Mouse (Mus musculus) spleen, postnatal 10 days (tissue): ENCODE results near the gene Ap1s1.

Source experiments
- DNase-seq, 2 experiments: peaks; one replicate each; pipeline ENCODE4 v3.0.0; 2021 to 2022; ENCODE audit warnings: low spot score in 2 of 2

The Ap1s1 gene

GRCm38 (mm10) chr5:137065454-137065853, 19.5 kb upstream of the Ap1s1 start:
- DNase-seq, result no peak

- no peak for DNase-seq
Observed at GRCm38 (mm10) chr5:137062601-137063000, 16.7 kb upstream of the Ap1s1 start.

GRCm38 (mm10) chr5:137061809-137062481, 16.0 kb upstream of the Ap1s1 start:
- peak; percentile 16 to 66 for DNase-seq

- DNase-seq, result no peak
Observed at GRCm38 (mm10) chr5:137054873-137055272, 8.9 kb upstream of the Ap1s1 start.

GRCm38 (mm10) chr5:137054299-137054698, 8.4 kb upstream of the Ap1s1 start:
- no peak for DNase-seq

- DNase-seq, result no peak
Observed at GRCm38 (mm10) chr5:137051914-137052505, 6.1 kb upstream of the Ap1s1 start.

GRCm38 (mm10) chr5:137051125-137051524, 5.2 kb upstream of the Ap1s1 start:
- no peak for DNase-seq

- no peak for DNase-seq
Observed at GRCm38 (mm10) chr5:137046991-137047390, 1.1 kb upstream of the Ap1s1 start.

- no peak for DNase-seq
Observed at GRCm38 (mm10) chr5:137046324-137046718, 386 bp upstream of the Ap1s1 start.

- no peak for DNase-seq
Observed at GRCm38 (mm10) chr5:137043997-137044396, 1.9 kb downstream of the Ap1s1 start.

- DNase-seq, result no peak
Observed at GRCm38 (mm10) chr5:137041442-137041841, 4.5 kb downstream of the Ap1s1 start.

- DNase-seq, result no peak
Observed at GRCm38 (mm10) chr5:137039453-137039852, 6.5 kb downstream of the Ap1s1 start.

GRCm38 (mm10) chr5:137036211-137036610, 9.7 kb downstream of the Ap1s1 start:
- no peak for DNase-seq

- peak; percentile 70 to 92 for DNase-seq
Observed at GRCm38 (mm10) chr5:137032641-137033074, 13.3 kb downstream of the Ap1s1 start.

- peak; percentile 16 to 28 for DNase-seq
Observed at GRCm38 (mm10) chr5:137032033-137032421, 13.9 kb downstream of the Ap1s1 start.

- peak; percentile 8 to 30 for DNase-seq
Observed at GRCm38 (mm10) chr5:137031076-137032032, 14.6 kb downstream of the Ap1s1 start.

- DNase-seq, result no peak
Observed at GRCm38 (mm10) chr5:137030416-137030810, 15.5 kb downstream of the Ap1s1 start.

GRCm38 (mm10) chr5:137029643-137030415, 16.1 kb downstream of the Ap1s1 start:
- peak; percentile 88 to 96 for DNase-seq

GRCm38 (mm10) chr5:137029273-137029585, 16.7 kb downstream of the Ap1s1 start:
- DNase-seq, result no peak

GRCm38 (mm10) chr5:137028561-137029272, 17.2 kb downstream of the Ap1s1 start:
- DNase-seq, result no peak

GRCm38 (mm10) chr5:137026092-137026491, 19.8 kb downstream of the Ap1s1 start, which contains the start of gene Vgf:
Vgf (plus strand) TSS chr5:137026392.
- no peak for DNase-seq
